Comparison of ENCODE assay signal across 21 mouse cellular contexts in genomic region chr19:28764795-28765360, GRCm38 (mm10).
DNase-seq lines count a peak whose midpoint lies in the region; ATAC-seq and TF ChIP-seq lines count a peak whose summit lies in the region.
"Had no signal": no experiment of that assay in that cellular context is flagged by ENCODE, and none has a peak within 500 bp of the region (broad histone marks: within the 10 kb centered on the region; RNA-seq: fewer than 3 reads in every experiment).

No protein-coding gene starts in this region.

- DNase-seq in CH12.LX (ENCODE audit: extremely low read depth), result no peak
- no peak for DNase-seq in MEL (ENCODE audit: low read depth, low spot score)
- peak; percentile 52 for DNase-seq in lung, postnatal 0 days (ENCODE audit: low spot score)
- peak; percentile 83 for DNase-seq in stomach, postnatal 0 days (ENCODE audit: low spot score)
- no peak for DNase-seq in thymus, postnatal 25 days
- no peak for DNase-seq in testis, postnatal 14 days (ENCODE audit: low spot score)
- no peak for DNase-seq in liver, embryonic 11.5 days (ENCODE audit: low spot score)
- DNase-seq: adrenal gland, adult 2 months; cerebellum, adult 9-10 months; gastrocnemius, postnatal 36 days; kidney, adult 2 months; kidney, postnatal 14 days; thymus, adult 2 months had no signal

- no peak for TF ChIP-seq CTCF in CH12.LX (conservative IDR thresholded peaks at IDR 0.05 in 1 of 2, IDR thresholded peaks at IDR 0.05 in 1 of 2; ENCODE audit: low read depth in 2 of 2, low read length in 2 of 2)
- no peak for TF ChIP-seq CTCF in MEL (IDR thresholded peaks at IDR 0.05 in 2 of 3, conservative IDR thresholded peaks at IDR 0.05 in 1 of 3; ENCODE audit: control insufficient read depth in 1 of 3, insufficient read depth in 1 of 3, low read depth in 2 of 3, low read length in 3 of 3, poor library complexity in 1 of 3, severe bottlenecking in 1 of 3)
- TF ChIP-seq CTCF in lung, postnatal 0 days (IDR thresholded peaks at IDR 0.05), result no peak
- TF ChIP-seq CTCF in stomach, postnatal 0 days (IDR thresholded peaks at IDR 0.05; ENCODE audit: low read depth), result no peak

- no peak for TF ChIP-seq RAD21 in CH12.LX (IDR thresholded peaks at IDR 0.05; ENCODE audit: low read depth, low read length)
- TF ChIP-seq RAD21 in MEL (IDR thresholded peaks at IDR 0.05; ENCODE audit: low read depth, low read length), result no peak

- TF ChIP-seq EP300 in CH12.LX (IDR thresholded peaks at IDR 0.05; ENCODE audit: low read length) (no peak), MEL (IDR thresholded peaks at IDR 0.05; ENCODE audit: low read depth in 1 of 2, low read length in 2 of 2) (no peak)
- TF ChIP-seq EP300 in lung, postnatal 0 days (IDR thresholded peaks at IDR 0.05), result no peak
- no peak for TF ChIP-seq EP300 in stomach, postnatal 0 days (optimal IDR thresholded peaks at IDR 0.05)

- in situ Hi-C loops in CH12.LX (cut with MboI; ENCODE audit: low pct_ligation_motif_present, low pct_unique_long_range_greater_than_20kb, low sequenced_read_pairs), result no loop called here

- H3K9me3 ChIP-seq in CH12.LX (replicated peaks; ENCODE audit: low read length) (no peaks in the 10 kb centered on the region), MEL (replicated peaks; ENCODE audit: insufficient read depth, low read length) (no peaks in the 10 kb centered on the region)
- H3K9me3 ChIP-seq in lung, postnatal 0 days (ENCODE audit: low read length), result no peaks in the 10 kb centered on the region
- H3K9me3 ChIP-seq in stomach, postnatal 0 days (ENCODE audit: control insufficient read depth, low read length), result no peaks in the 10 kb centered on the region
- no peaks in the 10 kb centered on the region for H3K9me3 ChIP-seq in liver, embryonic 11.5 days (ENCODE audit: control insufficient read depth, low read length)
- H3K9me3 ChIP-seq: embryonic facial prominence, embryonic 12.5 days; limb, embryonic 10.5 days; midbrain, embryonic 12.5 days; neural tube, embryonic 12.5 days had no signal

- ATAC-seq in lung, postnatal 0 days, result no peak
- peak; percentile 63; the same call in 1 of the 2 replicates for ATAC-seq in stomach, postnatal 0 days (ENCODE audit: low FRiP score, low TSS enrichment)
- ATAC-seq in liver, embryonic 11.5 days (replicated peaks; ENCODE audit: low FRiP score), result no peak
- ATAC-seq: CD4-positive, CD25-positive, alpha-beta regulatory T cell, adult 4 months; forebrain, embryonic 14.5 days; hindbrain, postnatal 0 days had no signal

- dilution Hi-C loops in CH12.LX (cut with MboI; ENCODE audit: extremely low pct_ligation_motif_present, extremely low pct_unique_long_range_greater_than_20kb, low sequenced_read_pairs), result no loop called here

- H3K4me1 ChIP-seq in CH12.LX (ENCODE audit: control insufficient read depth in 1 of 2, insufficient read depth in 2 of 2), result peaks cover 0 to 8% of the 10 kb centered on the region in 2 experiments; a peak in 1 of 4 replicates
- H3K4me1 ChIP-seq in MEL (ENCODE audit: control insufficient read depth in 1 of 2, insufficient read depth in 2 of 2, low read length in 2 of 2), result no peaks in the 10 kb centered on the region
- no peaks in the 10 kb centered on the region for H3K4me1 ChIP-seq in lung, postnatal 0 days (ENCODE audit: insufficient read depth, low read depth, low read length)
- H3K4me1 ChIP-seq in stomach, postnatal 0 days (replicated peaks; ENCODE audit: control insufficient read depth, insufficient read depth), result no peaks in the 10 kb centered on the region
- H3K4me1 ChIP-seq in liver, embryonic 11.5 days (replicated peaks; ENCODE audit: control insufficient read depth, insufficient read depth, low read length), result no peaks in the 10 kb centered on the region
- H3K4me1 ChIP-seq: embryonic facial prominence, embryonic 12.5 days; limb, embryonic 10.5 days; midbrain, embryonic 12.5 days; neural tube, embryonic 12.5 days had no signal

- H3K36me3 ChIP-seq in CH12.LX (replicated peaks in 1 of 2; ENCODE audit: control insufficient read depth in 1 of 2, insufficient read depth in 1 of 2, low read length in 1 of 2), result no peaks in the 10 kb centered on the region
- no peaks in the 10 kb centered on the region for H3K36me3 ChIP-seq in MEL (ENCODE audit: control insufficient read depth in 1 of 2, insufficient read depth in 2 of 2, low read length in 2 of 2)
- H3K36me3 ChIP-seq in lung, postnatal 0 days (ENCODE audit: insufficient read depth, low read length), result no peaks in the 10 kb centered on the region
- no peaks in the 10 kb centered on the region for H3K36me3 ChIP-seq in stomach, postnatal 0 days (ENCODE audit: control insufficient read depth, insufficient read depth, low read length)
- H3K36me3 ChIP-seq in liver, embryonic 11.5 days (ENCODE audit: control insufficient read depth, insufficient read depth, low read length), result no peaks in the 10 kb centered on the region
- H3K36me3 ChIP-seq: embryonic facial prominence, embryonic 12.5 days; limb, embryonic 10.5 days; midbrain, embryonic 12.5 days; neural tube, embryonic 12.5 days had no signal

- H3K79me2 ChIP-seq in CH12.LX (replicated peaks; ENCODE audit: control insufficient read depth, extremely low read depth, insufficient read depth, poor library complexity, severe bottlenecking) (no peaks in the 10 kb centered on the region), MEL (ENCODE audit: control insufficient read depth, insufficient read depth, low read length, poor library complexity) (no peaks in the 10 kb centered on the region)

- no peak overlapping the region for H3K4me2 ChIP-seq in CH12.LX (ENCODE audit: insufficient read depth, low read depth, poor library complexity, severe bottlenecking)
- H3K4me2 ChIP-seq in lung, postnatal 0 days (replicated peaks; ENCODE audit: low read depth, low read length), result no peak overlapping the region
- H3K4me2 ChIP-seq in stomach, postnatal 0 days (replicated peaks; ENCODE audit: low read depth), result no peak overlapping the region
- no peak overlapping the region for H3K4me2 ChIP-seq in liver, embryonic 11.5 days
- H3K4me2 ChIP-seq: embryonic facial prominence, embryonic 12.5 days; midbrain, embryonic 12.5 days; neural tube, embryonic 12.5 days had no signal

- H3K27ac ChIP-seq in CH12.LX (ENCODE audit: insufficient read depth, low read depth) (no peak overlapping the region), MEL (ENCODE audit: control insufficient read depth, low read depth, low read length) (no peak overlapping the region)
- H3K27ac ChIP-seq in lung, postnatal 0 days (ENCODE audit: low read length), result no peak overlapping the region
- H3K27ac ChIP-seq in stomach, postnatal 0 days (replicated peaks), result no peak overlapping the region
- no peak overlapping the region for H3K27ac ChIP-seq in liver, embryonic 11.5 days (ENCODE audit: low read depth, low read length)
- H3K27ac ChIP-seq: embryonic facial prominence, embryonic 12.5 days; hindbrain, postnatal 0 days; limb, embryonic 10.5 days; macrophage; midbrain, embryonic 12.5 days; neural tube, embryonic 12.5 days had no signal

- H3K4me3 ChIP-seq in CH12.LX (replicated peaks in 1 of 3; ENCODE audit: low read depth in 2 of 3, low read length in 2 of 3, poor library complexity in 1 of 3) (no peak overlapping the region), MEL (ENCODE audit: control insufficient read depth in 1 of 2, insufficient read depth in 1 of 2, low read depth in 2 of 2, low read length in 2 of 2) (no peak overlapping the region)
- H3K4me3 ChIP-seq in lung, postnatal 0 days (ENCODE audit: low read depth, low read length), result no peak overlapping the region
- H3K4me3 ChIP-seq in stomach, postnatal 0 days (ENCODE audit: low read depth, low read length), result no peak overlapping the region
- H3K4me3 ChIP-seq in liver, embryonic 11.5 days (ENCODE audit: low read depth, low read length), result no peak overlapping the region
- H3K4me3 ChIP-seq: embryonic facial prominence, embryonic 12.5 days; limb, embryonic 10.5 days; midbrain, embryonic 12.5 days; neural tube, embryonic 12.5 days had no signal

- no peak overlapping the region for H3K9ac ChIP-seq in CH12.LX (ENCODE audit: insufficient read depth, low read depth)
- H3K9ac ChIP-seq in MEL (ENCODE audit: control insufficient read depth, low read depth, low read length, poor library complexity, severe bottlenecking), result no peak overlapping the region
- no peak overlapping the region for H3K9ac ChIP-seq in lung, postnatal 0 days (replicated peaks; ENCODE audit: low read depth)
- H3K9ac ChIP-seq in stomach, postnatal 0 days (ENCODE audit: low read length), result no peak overlapping the region
- no peak overlapping the region for H3K9ac ChIP-seq in liver, embryonic 11.5 days (ENCODE audit: low read depth, low read length)
- H3K9ac ChIP-seq: embryonic facial prominence, embryonic 12.5 days; midbrain, embryonic 12.5 days; neural tube, embryonic 12.5 days had no signal

- no peak for TF ChIP-seq POLR2A in CH12.LX (IDR thresholded peaks at IDR 0.05; ENCODE audit: low read depth, low read length)
- no peak for TF ChIP-seq POLR2A in MEL (IDR thresholded peaks at IDR 0.05; ENCODE audit: control insufficient read depth in 1 of 2, insufficient read depth in 1 of 2, low read depth in 1 of 2, low read length in 2 of 2, poor library complexity in 1 of 2)

- 48% methylated on average over 11 of the region's 11 CpGs for WGBS in lung, postnatal 0 days
- WGBS in stomach, postnatal 0 days, result 54% methylated on average over 11 of the region's 11 CpGs
- 64% methylated on average over 11 of the region's 11 CpGs for WGBS in liver, embryonic 11.5 days

- H3K27me3 ChIP-seq in CH12.LX (replicated peaks) (no peaks in the 10 kb centered on the region), MEL (ENCODE audit: control insufficient read depth in 1 of 2, insufficient read depth in 2 of 2, low read length in 2 of 2) (no peaks in the 10 kb centered on the region)
- no peaks in the 10 kb centered on the region for H3K27me3 ChIP-seq in lung, postnatal 0 days (replicated peaks; ENCODE audit: insufficient read depth, low read length)
- H3K27me3 ChIP-seq in stomach, postnatal 0 days (ENCODE audit: control insufficient read depth, insufficient read depth, low read length), result no peaks in the 10 kb centered on the region
- H3K27me3 ChIP-seq in liver, embryonic 11.5 days (replicated peaks; ENCODE audit: control insufficient read depth, insufficient read depth, low read length), result no peaks in the 10 kb centered on the region
- H3K27me3 ChIP-seq: embryonic facial prominence, embryonic 12.5 days; midbrain, embryonic 12.5 days; neural tube, embryonic 12.5 days had no signal

TF ChIP-seq in CH12.LX, 34 proteins besides CTCF, POLR2A, EP300 and RAD21:
- TF ChIP-seq USF2 (conservative IDR thresholded peaks at IDR 0.05; ENCODE audit: low read depth, low read length), result 0 out of 2 replicates have a peak, but pooled peaks have one; percentile 9
- no peak for TF ChIP-seq IRF4 (IDR thresholded peaks at IDR 0.05; ENCODE audit: low read depth, low read length)
- TF ChIP-seq USF1 (IDR thresholded peaks at IDR 0.05; ENCODE audit: low read depth, low read length), result peak; percentile 27

TF ChIP-seq in MEL, 35 proteins besides CTCF, POLR2A, EP300 and RAD21:
- TF ChIP-seq RCOR1 (IDR thresholded peaks at IDR 0.05; ENCODE audit: low read depth, low read length), result no peak
- TF ChIP-seq ZMIZ1 (IDR thresholded peaks at IDR 0.05; ENCODE audit: low read depth, low read length), result no peak
- TF ChIP-seq USF1 (IDR thresholded peaks at IDR 0.05; ENCODE audit: low read depth, low read length), result peak; percentile 33; the same call in 1 of the 2 replicates
- TF ChIP-seq POLR2AphosphoS5 (IDR thresholded peaks at IDR 0.05; ENCODE audit: borderline replicate concordance, low read depth, low read length), result no peak

Comparison
In these comparisons a context has a peak if more than half of its experiments do, and no peak if none do; other contexts are left out.
1. DNase-seq: peak in lung, postnatal 0 days (single experiment) and stomach, postnatal 0 days (single experiment); none in CH12.LX (single experiment), MEL (single experiment), thymus, postnatal 25 days (single experiment), testis, postnatal 14 days (single experiment) and liver, embryonic 11.5 days (single experiment).
2. Of the 35 proteins assayed by ChIP-seq in both MEL and CH12.LX: peak only in MEL: none; only in CH12.LX: USF2; in both: USF1; in neither: 33.